Mouse (Mus musculus) T-cell, adult 2 months (primary cell): ENCODE measurements around the gene Smim10l1.
A peak's percentile ranks its signal among the peaks of the same experiment; 100 is the strongest.

Experiments
- DNase-seq: peaks from one replicate; pipeline ENCODE4 v3.0.0; 2022; ENCODE audit warnings: low spot score

The Smim10l1 gene

DNA sequence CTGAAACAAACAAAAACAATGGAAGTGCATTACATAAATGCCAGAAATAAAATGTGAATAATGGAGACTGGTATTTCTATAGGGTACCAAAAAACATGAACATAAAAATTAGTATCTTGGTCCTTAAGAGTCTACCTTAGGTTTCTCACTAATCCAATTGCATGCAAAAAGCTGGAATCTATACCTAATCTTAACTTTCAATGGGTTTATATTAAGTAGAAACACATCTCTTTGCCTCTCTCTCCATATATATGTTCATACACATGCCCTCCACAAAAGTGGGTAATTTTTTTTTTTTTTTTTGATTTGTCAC, at the start of gene Smim10l1:
Gene Smim10l1, plus strand, starts transcription at position 301 of the 313 bp plus-strand sequence.
- DNase-seq = no peak

DNA sequence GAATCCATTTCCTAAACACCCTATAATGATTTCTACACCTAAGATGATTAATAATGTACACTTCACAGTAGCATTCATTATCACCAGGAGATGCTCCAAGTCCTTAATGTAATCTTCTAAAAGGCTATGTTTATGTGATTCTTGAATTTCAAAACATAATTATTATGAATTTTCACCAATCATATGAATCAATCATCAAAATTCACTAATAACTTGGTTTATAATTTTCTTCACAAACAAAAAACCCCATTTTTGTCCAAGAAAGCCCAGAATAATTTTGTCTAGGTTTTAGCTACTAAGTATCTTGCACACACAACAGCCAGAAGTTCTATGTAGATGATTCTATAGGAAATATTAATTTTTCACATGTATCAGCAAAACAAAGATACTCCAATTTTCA, 49.0 kb upstream of the Smim10l1 start, which contains the start of gene Tas2r140:
Gene Tas2r140, minus strand, starts transcription at position 101 of the 400 bp plus-strand sequence.
- no peak for DNase-seq

DNA sequence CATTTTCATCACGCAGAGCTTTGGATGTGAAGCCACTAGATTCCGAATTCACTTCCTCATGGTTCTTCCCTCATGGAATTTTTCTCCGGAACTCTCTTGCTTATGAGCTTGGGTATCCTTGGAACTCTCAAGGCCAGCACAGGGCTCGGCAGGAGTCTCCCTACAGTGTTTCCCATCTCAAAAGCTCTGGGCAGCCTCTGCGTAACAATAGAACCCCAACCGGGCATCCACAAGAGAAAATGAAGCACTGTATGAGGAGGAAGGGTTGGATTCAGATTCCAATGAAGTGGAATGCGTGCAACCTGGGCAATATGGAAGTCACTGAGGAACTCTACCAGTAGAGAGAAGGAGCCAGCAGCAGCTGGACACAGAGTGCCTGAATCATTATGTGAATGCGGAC, 12.5 kb upstream of the Smim10l1 start:
- no peak for DNase-seq

DNA sequence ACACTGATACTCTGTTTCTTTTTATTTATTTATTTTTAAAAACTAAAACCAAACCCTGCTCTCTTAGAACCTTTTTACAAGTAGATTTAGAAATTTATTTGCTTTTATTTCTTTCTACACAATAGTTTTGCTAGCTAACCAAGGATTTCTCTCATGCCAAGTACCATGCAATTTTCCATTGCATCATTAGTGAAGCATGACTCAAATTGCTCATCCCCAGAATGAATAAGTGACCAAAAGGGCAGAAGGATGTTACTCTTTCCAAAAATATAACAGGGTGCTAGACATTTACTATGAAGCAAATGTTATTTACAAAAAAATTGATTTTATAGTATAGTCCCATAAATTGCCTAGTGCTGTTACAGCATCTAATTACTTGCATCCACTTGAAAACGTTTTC, 2.3 kb upstream of the Smim10l1 start:
- no peak for DNase-seq

DNA sequence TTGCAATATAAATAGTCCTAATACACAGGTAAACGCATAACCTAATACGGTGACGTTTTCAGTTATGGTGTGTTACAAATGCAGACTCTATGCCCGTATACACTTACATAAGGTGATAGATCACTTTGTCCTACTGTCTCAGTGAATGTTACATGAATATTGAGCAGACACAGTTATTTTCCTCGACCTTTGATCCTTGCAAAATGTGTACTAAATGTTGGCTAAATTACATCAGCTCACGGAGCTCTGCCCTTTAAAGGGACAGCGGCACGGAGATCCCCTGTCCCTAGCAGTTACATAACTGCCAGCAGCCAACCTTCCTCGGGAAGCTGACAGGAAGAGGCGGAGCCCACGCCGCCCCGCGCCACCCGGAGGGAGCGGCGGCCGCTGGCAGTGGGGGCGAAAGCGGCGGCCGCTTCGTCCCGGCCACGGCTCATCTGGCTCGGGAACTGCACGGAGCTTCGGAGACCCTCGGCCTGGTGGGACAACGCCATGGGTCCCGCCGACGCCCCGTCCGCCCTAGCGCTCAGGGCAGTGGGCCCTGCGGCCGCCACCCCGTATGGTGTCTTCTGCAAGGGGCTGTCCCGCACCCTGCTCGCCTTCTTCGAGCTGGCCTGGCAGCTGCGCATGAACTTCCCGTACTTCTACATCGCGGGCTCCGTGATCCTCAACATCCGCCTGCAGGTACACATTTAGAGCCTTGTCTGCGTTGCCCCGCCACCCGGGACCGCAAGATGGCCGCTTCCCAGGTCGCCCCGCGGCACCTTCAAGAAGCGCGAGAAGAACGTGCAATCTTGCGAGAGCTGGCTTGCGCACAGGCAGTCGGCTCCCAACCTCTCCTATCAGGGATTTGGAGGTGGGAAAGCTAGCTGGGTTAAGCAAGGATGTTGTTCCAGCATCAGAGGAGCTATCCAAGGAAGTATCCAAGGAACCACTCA, 482 bp downstream of the Smim10l1 start:
- DNase-seq = peak; percentile 81
